Mouse (Mus musculus): ENCODE measurements around the gene Ptprs. TPM values are rescaled to one million over a fixed set of nuclear protein-coding genes. Genes with fewer than 3 reads are reported as not detected.

Ptprs gene
- total and polyA plus RNA-seq, 2 experiments from 2014 or later, result 15.7 to 136 TPM

GRCm38 (mm10) chr17:56453689-56454088, 22.6 kb downstream of the Ptprs start:
- no peaks in the 10 kb centered on the region for H3K27me3 ChIP-seq (ENCODE audit: control insufficient read depth, insufficient read depth, low read length)
- peak overlapping the region; percentile 51; the same call in 1 of the 2 replicates for H3K27ac ChIP-seq (ENCODE audit: low read depth)
- H3K4me3 ChIP-seq (ENCODE audit: low read depth, low read length), result no peak overlapping the region
- 82% methylated on average over 4 of the region's 4 CpGs for WGBS
- H3K4me2 ChIP-seq (ENCODE audit: low read depth, low read length), result no peak overlapping the region
- TF ChIP-seq EP300 (IDR thresholded peaks at IDR 0.05; ENCODE audit: low read depth) (no peak), CTCF (IDR thresholded peaks at IDR 0.05; ENCODE audit: low read depth) (no peak)
- ATAC-seq (ENCODE audit: insufficient read depth, low read depth) (no peak), DNase-seq (ENCODE audit: low spot score) (no peak)
- no peaks in the 10 kb centered on the region for H3K9me3 ChIP-seq (replicated peaks; ENCODE audit: control insufficient read depth, low read length)
- H3K36me3 ChIP-seq (replicated peaks; ENCODE audit: control insufficient read depth, insufficient read depth, low read length), result peaks cover 67% of the 10 kb centered on the region
- H3K4me1 ChIP-seq (ENCODE audit: control insufficient read depth, insufficient read depth), result peaks cover 8% of the 10 kb centered on the region; the same call in 1 of the 2 replicates
- no peak overlapping the region for H3K9ac ChIP-seq (replicated peaks; ENCODE audit: low read depth, low read length)

- no peak overlapping the region for H3K9ac ChIP-seq (replicated peaks; ENCODE audit: low read depth, low read length)
- peak; percentile 90 for ATAC-seq (ENCODE audit: insufficient read depth, low read depth)
- H3K27me3 ChIP-seq (ENCODE audit: control insufficient read depth, insufficient read depth, low read length), result no peaks in the 10 kb centered on the region
- peaks cover 72% of the 10 kb centered on the region for H3K36me3 ChIP-seq (replicated peaks; ENCODE audit: control insufficient read depth, insufficient read depth, low read length)
- 33% methylated on average over 4 of the region's 4 CpGs for WGBS
- no peaks in the 10 kb centered on the region for H3K9me3 ChIP-seq (replicated peaks; ENCODE audit: control insufficient read depth, low read length)
- DNase-seq (ENCODE audit: low spot score), result peak; percentile 80
- TF ChIP-seq CTCF (IDR thresholded peaks at IDR 0.05; ENCODE audit: low read depth) (no peak), EP300 (IDR thresholded peaks at IDR 0.05; ENCODE audit: low read depth) (no peak)
- peaks cover 8% of the 10 kb centered on the region; the same call in 1 of the 2 replicates for H3K4me1 ChIP-seq (ENCODE audit: control insufficient read depth, insufficient read depth)
- H3K4me3 ChIP-seq (ENCODE audit: low read depth, low read length), result no peak overlapping the region
- no peak overlapping the region for H3K4me2 ChIP-seq (ENCODE audit: low read depth, low read length)
- peak overlapping the region; percentile 51; the same call in 1 of the 2 replicates for H3K27ac ChIP-seq (ENCODE audit: low read depth)
Observed at GRCm38 (mm10) chr17:56453251-56453650, 23.0 kb downstream of the Ptprs start.

- H3K27ac ChIP-seq (ENCODE audit: low read depth), result no peak overlapping the region
- H3K9ac ChIP-seq (replicated peaks; ENCODE audit: low read depth, low read length), result no peak overlapping the region
- ATAC-seq (ENCODE audit: insufficient read depth, low read depth), result no peak
- peaks cover 65% of the 10 kb centered on the region for H3K36me3 ChIP-seq (replicated peaks; ENCODE audit: control insufficient read depth, insufficient read depth, low read length)
- H3K4me2 ChIP-seq (ENCODE audit: low read depth, low read length), result no peak overlapping the region
- no peak for DNase-seq (ENCODE audit: low spot score)
- no peaks in the 10 kb centered on the region for H3K27me3 ChIP-seq (ENCODE audit: control insufficient read depth, insufficient read depth, low read length)
- no peaks in the 10 kb centered on the region for H3K9me3 ChIP-seq (replicated peaks; ENCODE audit: control insufficient read depth, low read length)
- no peak for TF ChIP-seq EP300 (IDR thresholded peaks at IDR 0.05; ENCODE audit: low read depth)
- TF ChIP-seq CTCF (IDR thresholded peaks at IDR 0.05; ENCODE audit: low read depth), result no peak
- WGBS, result 81% methylated on average over 2 of the region's 2 CpGs
- H3K4me1 ChIP-seq (ENCODE audit: control insufficient read depth, insufficient read depth), result peaks cover 4% of the 10 kb centered on the region; the same call in 1 of the 2 replicates
- no peak overlapping the region for H3K4me3 ChIP-seq (ENCODE audit: low read depth, low read length)
Observed at GRCm38 (mm10) chr17:56447716-56448115, 28.6 kb downstream of the Ptprs start.

GRCm38 (mm10) chr17:56445397-56445796, 30.9 kb downstream of the Ptprs start:
- no peaks in the 10 kb centered on the region for H3K4me1 ChIP-seq (ENCODE audit: control insufficient read depth, insufficient read depth)
- no peak overlapping the region for H3K4me2 ChIP-seq (ENCODE audit: low read depth, low read length)
- no peak overlapping the region for H3K27ac ChIP-seq (ENCODE audit: low read depth)
- H3K27me3 ChIP-seq (ENCODE audit: control insufficient read depth, insufficient read depth, low read length), result no peaks in the 10 kb centered on the region
- no peak for TF ChIP-seq EP300 (IDR thresholded peaks at IDR 0.05; ENCODE audit: low read depth)
- no peak for TF ChIP-seq CTCF (IDR thresholded peaks at IDR 0.05; ENCODE audit: low read depth)
- H3K36me3 ChIP-seq (replicated peaks; ENCODE audit: control insufficient read depth, insufficient read depth, low read length), result peaks cover 55% of the 10 kb centered on the region
- ATAC-seq (ENCODE audit: insufficient read depth, low read depth), result no peak
- no peak for DNase-seq (ENCODE audit: low spot score)
- no peak overlapping the region for H3K9ac ChIP-seq (replicated peaks; ENCODE audit: low read depth, low read length)
- no peak overlapping the region for H3K4me3 ChIP-seq (ENCODE audit: low read depth, low read length)
- 88% methylated on average over 14 of the region's 14 CpGs for WGBS
- no peaks in the 10 kb centered on the region for H3K9me3 ChIP-seq (replicated peaks; ENCODE audit: control insufficient read depth, low read length)

- Histone ChIP-seq H3K4me3 (ENCODE audit: low read depth, low read length) (no peak overlapping the region), H3K9me3 (replicated peaks; ENCODE audit: control insufficient read depth, low read length) (no peaks in the 10 kb centered on the region), H3K36me3 (replicated peaks; ENCODE audit: control insufficient read depth, insufficient read depth, low read length) (peaks cover 48% of the 10 kb centered on the region), H3K27ac (ENCODE audit: low read depth) (no peak overlapping the region; the same call in 1 of the 2 replicates), H3K4me1 (ENCODE audit: control insufficient read depth, insufficient read depth) (no peaks in the 10 kb centered on the region), H3K9ac (replicated peaks; ENCODE audit: low read depth, low read length) (no peak overlapping the region), H3K27me3 (ENCODE audit: control insufficient read depth, insufficient read depth, low read length) (no peaks in the 10 kb centered on the region), H3K4me2 (ENCODE audit: low read depth, low read length) (no peak overlapping the region)
- TF ChIP-seq CTCF (IDR thresholded peaks at IDR 0.05; ENCODE audit: low read depth) (no peak), EP300 (IDR thresholded peaks at IDR 0.05; ENCODE audit: low read depth) (no peak)
- DNase-seq (ENCODE audit: low spot score) (no peak), ATAC-seq (ENCODE audit: insufficient read depth, low read depth) (no peak)
- 85% methylated on average over 3 of the region's 3 CpGs for WGBS
Observed at GRCm38 (mm10) chr17:56444771-56445170, 31.5 kb downstream of the Ptprs start.

- Histone ChIP-seq H3K36me3 (replicated peaks; ENCODE audit: control insufficient read depth, insufficient read depth, low read length) (peaks cover 34% of the 10 kb centered on the region), H3K9ac (replicated peaks; ENCODE audit: low read depth, low read length) (no peak overlapping the region), H3K4me2 (ENCODE audit: low read depth, low read length) (no peak overlapping the region), H3K4me3 (ENCODE audit: low read depth, low read length) (no peak overlapping the region), H3K9me3 (replicated peaks; ENCODE audit: control insufficient read depth, low read length) (no peaks in the 10 kb centered on the region), H3K4me1 (ENCODE audit: control insufficient read depth, insufficient read depth) (no peaks in the 10 kb centered on the region), H3K27me3 (ENCODE audit: control insufficient read depth, insufficient read depth, low read length) (no peaks in the 10 kb centered on the region), H3K27ac (ENCODE audit: low read depth) (peak overlapping the region; percentile 23; the same call in 1 of the 2 replicates)
- TF ChIP-seq CTCF (IDR thresholded peaks at IDR 0.05; ENCODE audit: low read depth) (no peak), EP300 (IDR thresholded peaks at IDR 0.05; ENCODE audit: low read depth) (no peak)
- WGBS, result 65% methylated on average over 5 of the region's 5 CpGs
- ATAC-seq (ENCODE audit: insufficient read depth, low read depth) (no peak), DNase-seq (ENCODE audit: low spot score) (no peak)
Observed at GRCm38 (mm10) chr17:56443341-56443795, 32.9 kb downstream of the Ptprs start.

Data from heart, postnatal 0 days (tissue).